Mouse (Mus musculus) ovary, postnatal 14 days (tissue): ENCODE results near the gene C1qtnf12.

ENCODE experiments used
- DNase-seq: peaks from one replicate; pipeline ENCODE4 v3.0.0; 2022; ENCODE audit warnings: low spot score

C1qtnf12 gene

DNA sequence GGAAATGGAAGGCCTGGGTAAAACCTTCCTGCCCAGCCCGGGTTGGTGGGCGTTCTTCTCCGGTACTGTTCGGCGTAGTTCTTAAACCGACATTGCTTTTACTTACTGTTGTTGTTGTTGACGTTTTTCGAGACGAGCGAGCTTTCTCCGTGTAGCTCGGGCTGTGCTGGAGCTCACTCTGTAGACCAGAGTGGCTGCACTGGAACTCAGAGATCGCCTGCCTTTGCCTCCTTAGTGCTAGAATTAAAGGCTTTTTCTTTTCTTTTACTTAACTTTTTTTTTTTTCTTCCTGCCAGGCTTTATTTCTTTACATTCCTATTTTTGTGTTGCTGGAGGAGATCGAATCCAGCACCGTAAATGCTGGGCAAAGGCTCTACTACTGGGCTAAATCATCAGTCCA lies 31.5 kb downstream of the C1qtnf12 start:
- DNase-seq, result no peak

DNA sequence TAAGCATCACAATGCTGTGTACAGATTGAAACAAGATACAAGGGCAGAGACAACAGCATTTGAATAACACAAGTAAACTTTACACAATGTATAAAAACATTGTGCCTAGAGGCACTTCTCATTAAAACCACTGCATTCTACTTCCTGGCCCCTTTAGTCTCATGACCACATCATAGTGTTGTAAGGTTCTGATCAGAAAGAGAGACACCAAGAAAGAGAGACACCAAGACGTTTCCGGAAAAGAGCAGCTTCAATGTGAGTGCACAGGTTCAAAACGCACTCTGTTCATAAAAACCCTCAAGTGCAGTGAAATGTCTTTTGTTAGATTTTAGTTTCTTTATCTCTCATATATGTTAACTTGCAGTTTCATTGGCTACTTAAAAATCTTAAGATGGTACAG lies 42.0 kb downstream of the C1qtnf12 start:
- DNase-seq, result no peak

DNA sequence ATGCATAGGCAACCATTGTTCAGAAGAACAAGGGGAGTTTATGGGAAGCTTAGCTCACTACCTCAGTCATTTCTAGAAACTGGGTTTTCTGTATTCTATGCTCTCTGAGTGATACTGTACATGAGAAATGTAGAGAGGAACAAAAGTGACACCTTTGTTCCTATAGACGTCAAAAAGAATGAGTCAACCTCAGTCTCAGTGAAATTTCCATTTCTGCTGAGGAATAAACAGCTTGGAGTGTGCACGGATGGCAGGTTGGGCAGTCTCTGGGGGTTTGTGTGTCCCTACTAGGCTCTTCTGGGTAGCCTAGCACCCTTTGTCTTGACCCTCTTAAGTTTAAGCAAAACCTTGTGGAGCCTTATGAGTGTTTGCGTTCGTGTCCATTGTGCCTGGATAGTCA lies 46.3 kb downstream of the C1qtnf12 start:
- DNase-seq, result no peak

DNA sequence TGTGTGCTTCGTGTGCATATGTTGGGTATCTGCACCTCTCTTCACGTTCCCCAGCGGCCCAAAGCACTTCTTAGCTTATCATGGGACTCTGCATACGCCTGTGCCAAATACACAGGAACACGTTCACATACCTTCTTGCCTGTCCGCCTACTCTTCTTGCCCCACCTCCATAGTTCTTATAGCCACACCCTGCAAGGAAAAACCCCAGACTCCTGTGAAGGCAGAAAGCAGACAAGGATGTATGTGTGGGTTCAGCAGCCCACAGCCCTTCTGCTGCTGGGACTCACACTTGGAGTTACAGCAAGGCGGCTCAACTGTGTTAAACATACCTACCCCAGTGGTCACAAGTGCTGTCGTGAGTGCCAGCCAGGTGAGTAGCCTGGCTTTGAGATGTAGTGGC lies 51.5 kb downstream of the C1qtnf12 start, which contains the start of gene Tnfrsf4:
TSS of gene Tnfrsf4 (plus strand) at position 207 of the 400 bp plus-strand sequence.
- no peak for DNase-seq

DNA sequence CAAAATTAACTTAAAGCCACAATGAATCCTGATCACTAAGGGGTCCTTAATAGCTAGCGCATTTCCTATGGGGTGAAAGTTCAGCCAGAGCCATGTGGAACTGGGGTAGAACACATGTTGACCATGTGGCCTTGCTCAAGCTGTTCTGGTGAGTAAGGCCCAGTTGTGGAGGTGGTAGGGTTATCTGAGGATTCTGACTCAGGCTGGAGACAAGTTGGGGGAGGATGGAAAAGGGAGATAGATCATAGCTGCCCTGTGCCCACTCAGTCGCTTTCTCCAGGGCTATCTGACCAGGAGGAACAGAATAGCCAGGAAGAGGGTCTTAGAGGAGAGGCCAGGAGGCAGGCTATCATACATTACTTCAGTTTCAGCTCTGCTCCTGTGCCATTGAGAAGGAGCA lies 52.3 kb downstream of the C1qtnf12 start:
- DNase-seq, result no peak
